ENCODE assay signal across 8 mouse cellular contexts in genomic region chr10:117676644-117677313, GRCm38 (mm10). TPM values are rescaled to one million over a fixed set of nuclear protein-coding genes. Genes with fewer than 3 reads are reported as not detected.
A peak's percentile ranks its signal among the peaks of the same experiment; 100 is the strongest.
DNase-seq lines count a peak whose midpoint lies in the region; ATAC-seq and TF ChIP-seq lines count a peak whose summit lies in the region.

No protein-coding gene starts in this region.

- no peaks in the 10 kb centered on the region for H3K9me3 ChIP-seq in heart, embryonic 11.5 days (replicated peaks; ENCODE audit: control insufficient read depth, low read length)
- H3K9me3 ChIP-seq in lung, postnatal 0 days (ENCODE audit: low read length): no peaks in the 10 kb centered on the region

- DNase-seq in thymus, postnatal 14 days: peak; percentile 30
- no peak for DNase-seq in thymus, postnatal 4 days
- DNase-seq in kidney, postnatal 25 days: peak; percentile 18 to 25
- peak; percentile 88 for DNase-seq in lung, postnatal 0 days (ENCODE audit: low spot score)
- DNase-seq in retina, postnatal 1 day: peak; percentile 77
- no peak for DNase-seq in spleen, postnatal 4 days (ENCODE audit: low spot score in 2 of 2)

- peak; percentile 38; the same call in 1 of the 2 replicates for TF ChIP-seq EP300 in lung, postnatal 0 days (IDR thresholded peaks at IDR 0.05)

- peak overlapping the region; percentile 72 for H3K4me2 ChIP-seq in heart, embryonic 11.5 days
- peak overlapping the region; percentile 39 for H3K4me2 ChIP-seq in lung, postnatal 0 days (replicated peaks; ENCODE audit: low read depth, low read length)

- no peak overlapping the region for H3K27ac ChIP-seq in heart, embryonic 11.5 days (ENCODE audit: low read depth, low read length)
- H3K27ac ChIP-seq in lung, postnatal 0 days (ENCODE audit: low read length): no peak overlapping the region

- H3K27me3 ChIP-seq in heart, embryonic 11.5 days (ENCODE audit: control insufficient read depth, insufficient read depth, low read length): no peaks in the 10 kb centered on the region
- no peaks in the 10 kb centered on the region for H3K27me3 ChIP-seq in lung, postnatal 0 days (replicated peaks; ENCODE audit: insufficient read depth, low read length)

- H3K4me3 ChIP-seq in heart, embryonic 11.5 days (ENCODE audit: low read depth, low read length): peak overlapping the region; percentile 33
- H3K4me3 ChIP-seq in lung, postnatal 0 days (ENCODE audit: low read depth, low read length): no peak overlapping the region

- peak; percentile 68 for ATAC-seq in common myeloid progenitor, adult 5-6 weeks (replicated peaks; ENCODE audit: low read depth, poor library complexity, severe bottlenecking)
- no peak for ATAC-seq in heart, embryonic 11.5 days (replicated peaks; ENCODE audit: insufficient number of reproducible peaks, low FRiP score, low TSS enrichment)
- peak; percentile 27; the same call in 1 of the 2 replicates for ATAC-seq in lung, postnatal 0 days

- H3K36me3 ChIP-seq in heart, embryonic 11.5 days (ENCODE audit: control insufficient read depth, insufficient read depth, low read length): no peaks in the 10 kb centered on the region
- H3K36me3 ChIP-seq in lung, postnatal 0 days (ENCODE audit: insufficient read depth, low read length): 0 out of 2 replicates have a peak, but pooled peaks cover 4% of the 10 kb centered on the region

- 21% methylated on average over 17 of the region's 17 CpGs for WGBS in heart, embryonic 11.5 days (ENCODE audit: insufficient replicate concordance)
- 37% methylated on average over 17 of the region's 17 CpGs for WGBS in lung, postnatal 0 days

- peak; percentile 68 for TF ChIP-seq CTCF in lung, postnatal 0 days (IDR thresholded peaks at IDR 0.05)

- 0 out of 2 replicates have a peak, but pooled peaks cover 5% of the 10 kb centered on the region for H3K4me1 ChIP-seq in heart, embryonic 11.5 days (ENCODE audit: control insufficient read depth, insufficient read depth, low read length)
- H3K4me1 ChIP-seq in lung, postnatal 0 days (ENCODE audit: insufficient read depth, low read depth, low read length): peaks cover 5% of the 10 kb centered on the region; the same call in 1 of the 2 replicates

- H3K9ac ChIP-seq in heart, embryonic 11.5 days (ENCODE audit: low read depth, low read length): no peak overlapping the region
- no peak overlapping the region for H3K9ac ChIP-seq in lung, postnatal 0 days (replicated peaks; ENCODE audit: low read depth)

RNA-seq across cellular contexts. Expression of gene Mdm2, which starts 33.8 kb away (rescaled TPM):
- 67.0 and 76.1 TPM in 2 replicates for total RNA-seq in common myeloid progenitor, adult 5-6 weeks (2017)
- 54.7 and 62.2 TPM in 2 replicates for polyA plus RNA-seq in heart, embryonic 11.5 days (2014; fragmentation: Nextera tagmentation; extraction: Ambion mirVana)
- polyA plus RNA-seq in lung, postnatal 0 days (2015; fragmentation: Nextera tagmentation; extraction: Ambion mirVana): 22.7 and 28.9 TPM in 2 replicates

RNA-seq across cellular contexts. Expression of gene Cpm, which starts 47.5 kb away (rescaled TPM):
- 0.14 TPM in 1 of 2 replicates, not detected in the other for total RNA-seq in common myeloid progenitor, adult 5-6 weeks (2017)
- polyA plus RNA-seq in heart, embryonic 11.5 days (2014; fragmentation: Nextera tagmentation; extraction: Ambion mirVana): 2.5 and 4.1 TPM in 2 replicates
- 215 and 250 TPM in 2 replicates for polyA plus RNA-seq in lung, postnatal 0 days (2015; fragmentation: Nextera tagmentation; extraction: Ambion mirVana)

Comparison
In these comparisons a context has a peak if more than half of its experiments do, and no peak if none do; other contexts are left out.
1. DNase-seq: peak in thymus, postnatal 14 days (single experiment), kidney, postnatal 25 days (2 of 2), lung, postnatal 0 days (single experiment) and retina, postnatal 1 day (single experiment); none in thymus, postnatal 4 days (single experiment) and spleen, postnatal 4 days (0 of 2).
2. RNA of gene Cpm, which starts 47.5 kb away (polyA plus RNA-seq): 215 to 250 TPM in lung, postnatal 0 days; 2.5 to 4.1 TPM in heart, embryonic 11.5 days; every median in the first group is over 10 times any median in the second.